Mouse (Mus musculus) MEL (cell line): Measurements from ENCODE around the gene Aoc1.

Experiments used
- CTCF ChIP-seq, 3 experiments: IDR thresholded peaks in 2 of 3; conservative IDR thresholded peaks in 1 of 3; 2 replicates each; pipeline ENCODE4 v1.5.1; 2011 to 2012; ENCODE audit warnings: low read length in 3 of 3, low read depth in 2 of 3, mild to moderate bottlenecking in 2 of 3, improper control_type of control experiment in 1 of 3, inconsistent platforms in 1 of 3, mixed read lengths in 1 of 3, moderate library complexity in 1 of 3; ENCODE audit not compliant: control insufficient read depth in 1 of 3, insufficient read depth in 1 of 3, poor library complexity in 1 of 3, severe bottlenecking in 1 of 3
- ELF1 ChIP-seq: IDR thresholded peaks from 2 replicates; pipeline ENCODE4 v1.6.1; 2014; ENCODE audit warnings: low read depth, mild to moderate bottlenecking, inconsistent platforms, low read length, improper control_type of control experiment, moderate library complexity
- MXI1 ChIP-seq: IDR thresholded peaks from 2 replicates; pipeline ENCODE4 v1.6.1; 2011; ENCODE audit warnings: mild to moderate bottlenecking, low read depth, low read length, improper control_type of control experiment
- TBP ChIP-seq: IDR thresholded peaks from 2 replicates; pipeline ENCODE4 v1.8.0; 2011; ENCODE audit warnings: low read depth, low read length, improper control_type of control experiment
- TCF12 ChIP-seq: IDR thresholded peaks from 2 replicates; pipeline ENCODE4 v1.6.1; 2014; ENCODE audit warnings: low read depth, mild to moderate bottlenecking, inconsistent platforms, low read length, improper control_type of control experiment, moderate library complexity
- UBTF ChIP-seq: IDR thresholded peaks from 2 replicates; pipeline ENCODE4 v1.6.1; 2012; ENCODE audit warnings: low read depth, mild to moderate bottlenecking, inconsistent platforms, low read length, improper control_type of control experiment, moderate library complexity, borderline replicate concordance; ENCODE audit not compliant: insufficient read depth
- USF1 ChIP-seq: IDR thresholded peaks from 2 replicates; pipeline ENCODE4 v1.6.1; 2014; ENCODE audit warnings: low read depth, mild to moderate bottlenecking, inconsistent platforms, low read length, improper control_type of control experiment, moderate library complexity
- USF2 ChIP-seq, 2 experiments: IDR thresholded peaks; 2 replicates each; pipeline ENCODE4 v1.6.1; 2011 to 2012; ENCODE audit warnings: improper control_type of control experiment in 2 of 2, low read length in 2 of 2, borderline replicate concordance in 1 of 2, inconsistent platforms in 1 of 2, low read depth in 1 of 2, mild to moderate bottlenecking in 1 of 2; ENCODE audit not compliant: insufficient read depth in 1 of 2
- ZC3H11A ChIP-seq: IDR thresholded peaks from 2 replicates; pipeline ENCODE4 v1.6.1; 2012; ENCODE audit warnings: low read depth, mild to moderate bottlenecking, inconsistent platforms, low read length, improper control_type of control experiment
- ZKSCAN1 ChIP-seq: IDR thresholded peaks from 2 replicates; pipeline ENCODE4 v1.6.1; 2012; ENCODE audit warnings: low read depth, mild to moderate bottlenecking, inconsistent platforms, low read length, improper control_type of control experiment, moderate library complexity
- ZNF384 ChIP-seq: IDR thresholded peaks from 2 replicates; pipeline ENCODE4 v1.6.1; 2012; ENCODE audit warnings: low read depth, mild to moderate bottlenecking, inconsistent platforms, low read length, improper control_type of control experiment

DNA sequence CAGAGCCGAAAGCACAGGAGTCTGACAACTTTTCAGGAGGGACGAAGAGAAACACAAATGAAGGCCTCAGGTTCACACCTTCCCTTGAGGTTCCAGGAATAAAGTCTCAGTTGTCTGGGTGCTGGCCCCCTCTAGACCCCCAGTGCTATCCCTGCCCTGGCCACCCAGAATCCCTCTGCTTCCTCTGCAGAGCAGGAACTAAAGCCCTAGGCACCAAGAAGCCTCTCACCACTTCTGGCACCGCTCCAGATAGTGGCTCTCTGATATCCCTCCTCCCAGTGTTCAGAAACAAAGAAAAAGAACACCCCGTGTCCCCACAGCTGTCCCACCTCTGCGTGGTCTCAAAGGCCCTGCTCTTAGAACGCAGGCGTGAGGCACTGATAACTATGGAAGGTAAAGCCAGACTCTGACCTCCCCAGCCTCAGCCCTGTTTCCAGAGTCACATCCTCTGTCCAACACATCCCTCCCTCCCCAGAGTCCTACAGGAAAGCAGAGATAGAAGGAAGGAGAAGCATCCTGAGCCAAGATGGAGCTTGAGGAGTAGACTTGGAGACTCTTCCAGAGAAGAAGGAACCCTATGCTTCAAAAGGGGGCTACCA is 32.2 kb upstream of the Aoc1 start, which contains the start of gene Tmem176a:
- TF ChIP-seq USF2 (IDR thresholded peaks at IDR 0.05; ENCODE audit: borderline replicate concordance in 1 of 2, insufficient read depth in 1 of 2, low read depth in 1 of 2, low read length in 2 of 2) = no peak
- no peak for TF ChIP-seq TCF12
- no peak for TF ChIP-seq CTCF (IDR thresholded peaks at IDR 0.05 in 2 of 3, conservative IDR thresholded peaks at IDR 0.05 in 1 of 3; ENCODE audit: control insufficient read depth in 1 of 3, insufficient read depth in 1 of 3, low read depth in 2 of 3, low read length in 3 of 3, poor library complexity in 1 of 3, severe bottlenecking in 1 of 3)
- TF ChIP-seq ZKSCAN1 = no peak
- TF ChIP-seq TBP = no peak
- no peak for TF ChIP-seq MXI1
- TF ChIP-seq USF1 = no peak
- no peak for TF ChIP-seq ZC3H11A
- no peak for TF ChIP-seq ELF1
- TF ChIP-seq UBTF = no peak
- no peak for TF ChIP-seq ZNF384
